Mouse (Mus musculus): ENCODE measurements around the gene Zfhx3. TPM values are rescaled to one million over a fixed set of nuclear protein-coding genes. Genes with fewer than 3 reads are reported as not detected.

The Zfhx3 gene
- polyA plus RNA-seq, 1 experiment from 2014 or later, result 17.8 TPM

DNA sequence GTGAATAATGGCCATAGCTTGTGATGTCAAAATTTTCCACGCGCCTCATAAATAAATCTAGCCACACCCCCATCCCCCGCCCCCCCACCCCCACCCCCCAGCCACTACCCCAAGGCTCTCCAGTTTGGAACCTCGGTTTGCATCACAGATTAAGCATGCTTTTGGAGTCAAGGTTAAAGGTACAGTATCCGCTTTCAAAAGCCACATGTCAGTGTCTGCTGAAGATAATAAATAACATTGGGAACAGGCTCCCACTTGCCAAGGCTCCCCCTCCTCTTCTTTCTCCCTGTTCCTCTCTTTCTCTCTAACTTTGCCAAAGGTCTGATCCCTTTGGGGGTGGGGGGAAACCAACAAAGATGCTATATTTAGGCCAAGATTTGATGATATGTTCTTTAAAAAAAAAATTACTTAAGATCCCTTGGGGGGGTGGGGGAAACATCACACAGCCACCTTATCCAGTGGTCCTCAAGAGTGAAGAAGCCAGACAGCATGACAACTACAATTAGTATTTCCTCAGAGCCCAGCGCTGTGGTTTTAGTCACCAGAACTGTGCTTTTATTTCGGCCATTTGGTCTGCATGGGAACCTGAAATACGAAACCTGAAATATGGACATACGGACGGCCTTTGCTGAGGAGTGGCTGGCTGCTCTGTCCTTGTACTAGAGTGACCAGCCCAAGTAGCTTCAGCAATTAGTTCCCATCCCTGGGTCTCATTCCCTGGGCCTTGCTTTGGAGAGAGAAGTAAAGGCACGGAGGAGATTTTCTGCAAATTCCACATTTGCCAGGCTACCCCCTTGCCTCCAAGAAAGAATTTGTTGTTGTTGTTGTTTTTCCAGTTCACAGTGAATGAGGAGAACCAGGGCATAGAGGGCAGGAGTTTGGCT is 84.4 kb downstream of the Zfhx3 start:
- Histone ChIP-seq H3K27me3 (replicated peaks; ENCODE audit: control insufficient read depth, insufficient read depth, low read length) (no peaks in the 10 kb centered on the region), H3K4me2 (ENCODE audit: low read length) (no peak overlapping the region), H3K27ac (ENCODE audit: low read depth, low read length) (no peak overlapping the region), H3K36me3 (ENCODE audit: control insufficient read depth, insufficient read depth, low read length) (no peaks in the 10 kb centered on the region), H3K9me3 (ENCODE audit: control insufficient read depth, low read length) (no peaks in the 10 kb centered on the region), H3K4me1 (ENCODE audit: control insufficient read depth, insufficient read depth, low read depth, low read length) (peaks cover 2% of the 10 kb centered on the region), H3K9ac (ENCODE audit: low read depth, low read length) (no peak overlapping the region), H3K4me3 (ENCODE audit: low read length) (no peak overlapping the region)
- 71% methylated on average over 11 of the region's 11 CpGs for WGBS
- ATAC-seq, result no peak

GRCm38 (mm10) chr8:108027561-108028025 is 85.1 kb downstream of the Zfhx3 start:
- Histone ChIP-seq H3K36me3 (ENCODE audit: control insufficient read depth, insufficient read depth, low read length) (no peaks in the 10 kb centered on the region), H3K4me3 (ENCODE audit: low read length) (no peak overlapping the region; the same call in 1 of the 2 replicates), H3K4me2 (ENCODE audit: low read length) (peak overlapping the region; percentile 44), H3K27me3 (replicated peaks; ENCODE audit: control insufficient read depth, insufficient read depth, low read length) (no peaks in the 10 kb centered on the region), H3K4me1 (ENCODE audit: control insufficient read depth, insufficient read depth, low read depth, low read length) (peaks cover 2% of the 10 kb centered on the region), H3K9me3 (ENCODE audit: control insufficient read depth, low read length) (no peaks in the 10 kb centered on the region), H3K27ac (ENCODE audit: low read depth, low read length) (no peak overlapping the region), H3K9ac (ENCODE audit: low read depth, low read length) (no peak overlapping the region)
- WGBS, result 49% methylated on average over 20 of the region's 20 CpGs
- peak; percentile 40; the same call in 1 of the 2 replicates for ATAC-seq

DNA sequence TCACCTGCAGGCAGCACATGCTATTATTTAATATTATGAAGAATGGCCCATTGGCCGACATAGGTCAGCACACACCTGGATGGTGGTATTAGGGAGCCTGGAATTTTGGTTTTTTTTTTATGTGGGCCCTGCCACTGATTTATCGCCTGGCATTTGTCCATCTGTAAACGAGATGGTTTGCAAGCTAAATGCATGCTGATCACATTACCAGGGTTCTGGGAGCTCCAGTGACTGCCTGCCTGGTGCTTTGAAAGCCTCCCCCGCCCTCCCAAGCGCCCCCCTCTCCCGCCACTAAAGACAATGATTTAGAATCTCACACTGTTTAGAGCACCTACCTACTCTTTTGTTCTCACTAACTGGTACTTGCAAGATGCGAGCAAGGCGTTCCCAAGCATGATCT is 86.0 kb downstream of the Zfhx3 start:
- no peak overlapping the region for H3K9ac ChIP-seq (ENCODE audit: low read depth, low read length)
- H3K36me3 ChIP-seq (ENCODE audit: control insufficient read depth, insufficient read depth, low read length), result no peaks in the 10 kb centered on the region
- no peak overlapping the region for H3K27ac ChIP-seq (ENCODE audit: low read depth, low read length)
- no peak overlapping the region for H3K4me3 ChIP-seq (ENCODE audit: low read length)
- H3K4me1 ChIP-seq (ENCODE audit: control insufficient read depth, insufficient read depth, low read depth, low read length), result peaks cover 2% of the 10 kb centered on the region
- no peak for ATAC-seq
- no peaks in the 10 kb centered on the region for H3K9me3 ChIP-seq (ENCODE audit: control insufficient read depth, low read length)
- WGBS, result 52% methylated on average over 8 of the region's 8 CpGs
- no peaks in the 10 kb centered on the region for H3K27me3 ChIP-seq (replicated peaks; ENCODE audit: control insufficient read depth, insufficient read depth, low read length)
- H3K4me2 ChIP-seq (ENCODE audit: low read length), result no peak overlapping the region

- no peaks in the 10 kb centered on the region for H3K36me3 ChIP-seq (ENCODE audit: control insufficient read depth, insufficient read depth, low read length)
- peaks cover 2% of the 10 kb centered on the region for H3K4me1 ChIP-seq (ENCODE audit: control insufficient read depth, insufficient read depth, low read depth, low read length)
- no peak overlapping the region for H3K27ac ChIP-seq (ENCODE audit: low read depth, low read length)
- no peak for ATAC-seq
- no peak overlapping the region for H3K4me2 ChIP-seq (ENCODE audit: low read length)
- 94% methylated on average over 3 of the region's 3 CpGs for WGBS
- no peaks in the 10 kb centered on the region for H3K9me3 ChIP-seq (ENCODE audit: control insufficient read depth, low read length)
- no peak overlapping the region for H3K4me3 ChIP-seq (ENCODE audit: low read length)
- no peak overlapping the region for H3K9ac ChIP-seq (ENCODE audit: low read depth, low read length)
- H3K27me3 ChIP-seq (replicated peaks; ENCODE audit: control insufficient read depth, insufficient read depth, low read length), result no peaks in the 10 kb centered on the region
Observed at GRCm38 (mm10) chr8:108031159-108031558, 88.7 kb downstream of the Zfhx3 start.

- Histone ChIP-seq H3K4me2 (ENCODE audit: low read length) (no peak overlapping the region), H3K4me1 (ENCODE audit: control insufficient read depth, insufficient read depth, low read depth, low read length) (no peaks in the 10 kb centered on the region), H3K27ac (ENCODE audit: low read depth, low read length) (no peak overlapping the region), H3K27me3 (replicated peaks; ENCODE audit: control insufficient read depth, insufficient read depth, low read length) (no peaks in the 10 kb centered on the region), H3K36me3 (ENCODE audit: control insufficient read depth, insufficient read depth, low read length) (no peaks in the 10 kb centered on the region), H3K4me3 (ENCODE audit: low read length) (no peak overlapping the region), H3K9me3 (ENCODE audit: control insufficient read depth, low read length) (no peaks in the 10 kb centered on the region), H3K9ac (ENCODE audit: low read depth, low read length) (no peak overlapping the region)
- 71% methylated on average over 3 of the region's 3 CpGs for WGBS
- no peak for ATAC-seq
Observed at GRCm38 (mm10) chr8:108034070-108034469, 91.6 kb downstream of the Zfhx3 start.

DNA sequence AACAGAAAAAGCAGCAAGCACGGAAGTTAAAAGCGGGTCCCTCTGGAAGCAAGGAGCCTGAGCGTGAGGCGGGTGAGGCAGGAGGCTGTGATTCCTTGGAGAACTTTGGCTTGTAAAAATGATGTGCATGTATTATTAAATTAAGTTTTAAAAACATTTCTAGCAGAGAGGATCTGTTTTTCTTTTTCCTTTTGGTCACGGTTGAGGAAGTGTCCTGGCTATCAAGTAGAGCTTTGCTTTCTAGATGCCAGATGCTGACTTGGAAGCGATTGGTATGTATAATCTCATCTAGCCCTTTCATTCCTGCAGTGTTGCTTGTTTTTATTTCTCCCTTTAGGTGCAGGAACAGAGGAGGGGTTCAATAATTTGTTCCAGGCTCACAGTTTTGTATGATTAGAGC is 92.3 kb downstream of the Zfhx3 start:
- H3K27me3 ChIP-seq (replicated peaks; ENCODE audit: control insufficient read depth, insufficient read depth, low read length), result no peaks in the 10 kb centered on the region
- no peaks in the 10 kb centered on the region for H3K4me1 ChIP-seq (ENCODE audit: control insufficient read depth, insufficient read depth, low read depth, low read length)
- no peak overlapping the region for H3K27ac ChIP-seq (ENCODE audit: low read depth, low read length)
- H3K4me2 ChIP-seq (ENCODE audit: low read length), result no peak overlapping the region
- H3K4me3 ChIP-seq (ENCODE audit: low read length), result no peak overlapping the region
- WGBS, result 78% methylated on average over 6 of the region's 6 CpGs
- H3K9ac ChIP-seq (ENCODE audit: low read depth, low read length), result no peak overlapping the region
- H3K36me3 ChIP-seq (ENCODE audit: control insufficient read depth, insufficient read depth, low read length), result no peaks in the 10 kb centered on the region
- no peaks in the 10 kb centered on the region for H3K9me3 ChIP-seq (ENCODE audit: control insufficient read depth, low read length)
- no peak for ATAC-seq

GRCm38 (mm10) chr8:108043618-108044017 is 101.2 kb downstream of the Zfhx3 start:
- no peak for ATAC-seq
- Histone ChIP-seq H3K27ac (ENCODE audit: low read depth, low read length) (no peak overlapping the region), H3K9ac (ENCODE audit: low read depth, low read length) (no peak overlapping the region), H3K4me1 (ENCODE audit: control insufficient read depth, insufficient read depth, low read depth, low read length) (no peaks in the 10 kb centered on the region), H3K27me3 (replicated peaks; ENCODE audit: control insufficient read depth, insufficient read depth, low read length) (no peaks in the 10 kb centered on the region), H3K9me3 (ENCODE audit: control insufficient read depth, low read length) (no peaks in the 10 kb centered on the region), H3K4me2 (ENCODE audit: low read length) (no peak overlapping the region), H3K36me3 (ENCODE audit: control insufficient read depth, insufficient read depth, low read length) (no peaks in the 10 kb centered on the region), H3K4me3 (ENCODE audit: low read length) (no peak overlapping the region)
- WGBS, result 91% methylated on average over 4 of the region's 4 CpGs

- H3K27me3 ChIP-seq (replicated peaks; ENCODE audit: control insufficient read depth, insufficient read depth, low read length), result no peaks in the 10 kb centered on the region
- 80% methylated on average over 3 of the region's 3 CpGs for WGBS
- no peak overlapping the region for H3K9ac ChIP-seq (ENCODE audit: low read depth, low read length)
- no peak for ATAC-seq
- no peak overlapping the region for H3K27ac ChIP-seq (ENCODE audit: low read depth, low read length)
- no peak overlapping the region for H3K4me3 ChIP-seq (ENCODE audit: low read length)
- H3K4me1 ChIP-seq (ENCODE audit: control insufficient read depth, insufficient read depth, low read depth, low read length), result no peaks in the 10 kb centered on the region
- no peak overlapping the region for H3K4me2 ChIP-seq (ENCODE audit: low read length)
- no peaks in the 10 kb centered on the region for H3K36me3 ChIP-seq (ENCODE audit: control insufficient read depth, insufficient read depth, low read length)
- no peaks in the 10 kb centered on the region for H3K9me3 ChIP-seq (ENCODE audit: control insufficient read depth, low read length)
Observed at GRCm38 (mm10) chr8:108044185-108044584, 101.7 kb downstream of the Zfhx3 start.

GRCm38 (mm10) chr8:108056241-108056640 is 113.8 kb downstream of the Zfhx3 start:
- H3K9ac ChIP-seq (ENCODE audit: low read depth, low read length), result no peak overlapping the region
- no peak overlapping the region for H3K27ac ChIP-seq (ENCODE audit: low read depth, low read length)
- ATAC-seq, result peak; percentile 68; the same call in 1 of the 2 replicates

More at GRCm38 (mm10) chr8:108056241-108056640, 113.8 kb downstream of the Zfhx3 start:
- no peak overlapping the region for H3K4me2 ChIP-seq (ENCODE audit: low read length)
- 41% methylated on average over 5 of the region's 5 CpGs for WGBS
- H3K4me3 ChIP-seq (ENCODE audit: low read length), result no peak overlapping the region
- no peaks in the 10 kb centered on the region for H3K36me3 ChIP-seq (ENCODE audit: control insufficient read depth, insufficient read depth, low read length)
- no peaks in the 10 kb centered on the region for H3K27me3 ChIP-seq (replicated peaks; ENCODE audit: control insufficient read depth, insufficient read depth, low read length)
- H3K4me1 ChIP-seq (ENCODE audit: control insufficient read depth, insufficient read depth, low read depth, low read length), result no peaks in the 10 kb centered on the region
- no peaks in the 10 kb centered on the region for H3K9me3 ChIP-seq (ENCODE audit: control insufficient read depth, low read length)

Measured in hindbrain, embryonic 16.5 days (tissue).